Mouse (Mus musculus): ENCODE results near the gene Naa16.

Gene Naa16

DNA sequence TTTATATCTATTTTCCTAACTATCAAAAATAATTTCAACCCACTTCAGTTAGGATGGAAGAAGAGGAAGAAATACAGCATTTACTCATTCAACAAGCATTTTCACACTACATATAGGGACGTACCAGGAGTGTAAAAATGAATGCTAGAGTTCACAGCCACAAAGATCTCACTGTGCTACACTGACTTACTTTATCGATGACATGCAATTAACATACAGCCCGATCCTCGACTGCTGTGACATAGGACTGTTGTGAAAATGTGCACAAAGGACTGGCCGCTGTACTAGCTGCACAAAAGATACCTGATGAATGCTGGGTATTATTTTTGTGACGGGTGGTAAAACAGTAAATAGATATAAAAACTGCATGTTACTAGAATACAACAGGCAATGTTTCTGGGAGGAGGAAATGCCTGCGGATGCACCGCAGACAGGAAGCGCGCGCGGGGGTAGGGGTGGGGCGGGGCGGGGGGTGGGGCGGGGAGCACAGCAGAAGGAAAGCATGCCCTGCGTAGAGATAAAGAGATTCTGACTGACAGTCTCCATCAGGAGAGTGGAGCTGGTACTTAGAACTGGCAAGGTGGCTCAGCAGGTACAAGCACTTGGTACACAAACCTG, 59.5 kb downstream of the Naa16 start:
- DNase-seq (ENCODE audit: low spot score in 2 of 2), result peak; percentile 9 to 17

GRCm38 (mm10) chr14:79327033-79327432, 63.5 kb downstream of the Naa16 start:
- DNase-seq (ENCODE audit: low spot score in 2 of 2), result peak; percentile 26 to 49

- no peak for DNase-seq (ENCODE audit: low spot score in 2 of 2)
Observed at GRCm38 (mm10) chr14:79324112-79324840, 66.3 kb downstream of the Naa16 start.

DNA sequence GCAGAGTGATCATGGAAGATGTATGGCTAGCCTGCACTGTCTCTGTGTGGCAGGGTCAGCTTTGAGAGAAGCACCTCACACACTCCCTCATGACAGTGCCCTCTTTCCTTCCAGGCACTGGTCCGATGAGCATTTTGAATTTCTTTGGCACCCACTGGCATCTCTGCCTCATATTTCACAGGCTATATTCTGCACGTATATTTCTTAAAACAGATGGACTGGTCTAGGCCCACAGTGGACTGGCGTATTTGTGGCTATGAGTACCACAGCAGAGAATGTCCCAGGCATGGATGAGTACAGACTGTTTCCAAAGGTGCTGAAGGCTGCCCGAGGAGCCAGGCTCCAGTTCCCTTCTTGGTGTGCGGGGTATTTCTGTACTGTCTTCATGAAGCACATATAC, 68.7 kb downstream of the Naa16 start:
- DNase-seq (ENCODE audit: low spot score in 2 of 2), result no peak

- no peak for DNase-seq (ENCODE audit: low spot score in 2 of 2)
Observed at GRCm38 (mm10) chr14:79321152-79321551, 69.4 kb downstream of the Naa16 start.

DNA sequence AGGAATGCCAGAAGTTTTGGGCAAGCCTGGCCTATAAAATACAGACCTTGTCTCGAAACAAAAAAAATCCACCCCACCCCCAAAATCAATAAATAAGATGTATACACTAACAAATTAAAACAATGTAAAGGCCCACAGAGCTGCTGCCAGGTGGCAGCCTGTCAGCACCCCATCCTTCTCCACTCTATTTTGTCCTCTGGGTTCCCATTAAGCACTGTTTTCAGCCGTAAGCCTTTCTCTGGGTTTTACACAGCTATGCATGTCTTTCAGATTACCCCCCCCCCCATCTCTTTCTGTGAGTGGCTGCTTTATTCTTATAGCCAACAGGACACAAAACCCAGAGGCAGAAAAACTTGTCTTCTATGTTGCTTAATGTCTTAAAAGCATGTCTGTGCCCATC, 73.0 kb downstream of the Naa16 start:
- DNase-seq (ENCODE audit: low spot score in 2 of 2), result no peak

GRCm38 (mm10) chr14:79315877-79316276, 74.7 kb downstream of the Naa16 start:
- no peak for DNase-seq (ENCODE audit: low spot score in 2 of 2)

- no peak for DNase-seq (ENCODE audit: low spot score in 2 of 2)
Observed at GRCm38 (mm10) chr14:79314245-79315010, 76.2 kb downstream of the Naa16 start.

DNA sequence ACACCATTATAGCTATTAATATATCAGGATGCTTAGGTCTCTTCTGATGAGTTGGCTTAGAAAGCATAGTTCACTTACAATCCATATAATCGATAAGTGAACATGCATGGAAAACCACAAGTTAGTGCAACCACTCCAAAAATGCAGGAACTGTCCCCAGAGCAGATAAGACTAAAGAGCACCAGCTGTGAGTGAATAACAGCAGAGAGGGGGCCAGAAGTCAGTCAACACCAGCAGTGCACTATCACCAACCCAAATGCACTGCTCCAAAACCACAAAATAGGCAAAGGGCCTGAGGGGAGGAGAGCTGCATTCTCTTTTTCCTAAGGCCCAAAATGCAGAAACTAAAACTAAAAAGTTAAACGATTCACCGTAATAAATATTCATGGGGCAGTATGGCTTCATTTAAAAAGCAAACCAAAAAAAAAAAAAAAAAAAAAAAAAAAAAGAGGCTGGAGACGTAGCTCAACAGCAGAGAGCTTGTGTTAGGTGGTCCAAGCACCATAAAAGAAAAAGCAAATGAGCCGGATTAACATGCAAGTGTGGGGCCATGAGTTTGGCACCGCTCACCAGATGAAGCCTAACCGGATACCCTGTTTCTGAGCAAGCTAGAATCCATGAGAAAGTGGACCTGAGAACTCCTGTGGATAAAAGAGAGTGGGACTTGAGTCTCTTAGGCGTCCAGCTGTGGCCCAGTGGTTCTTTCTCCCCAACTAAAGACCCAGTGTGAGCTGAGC, 77.0 kb downstream of the Naa16 start:
- DNase-seq (ENCODE audit: low spot score in 2 of 2), result no peak

GRCm38 (mm10) chr14:79312719-79313118, 77.9 kb downstream of the Naa16 start:
- no peak for DNase-seq (ENCODE audit: low spot score in 2 of 2)

GRCm38 (mm10) chr14:79311918-79312454, 78.6 kb downstream of the Naa16 start:
- no peak for DNase-seq (ENCODE audit: low spot score in 2 of 2)

GRCm38 (mm10) chr14:79309115-79309514, 81.5 kb downstream of the Naa16 start:
- no peak for DNase-seq (ENCODE audit: low spot score in 2 of 2)

GRCm38 (mm10) chr14:79308364-79308763, 82.2 kb downstream of the Naa16 start:
- no peak for DNase-seq (ENCODE audit: low spot score in 2 of 2)

GRCm38 (mm10) chr14:79307908-79308307, 82.7 kb downstream of the Naa16 start:
- DNase-seq (ENCODE audit: low spot score in 2 of 2), result no peak

DNA sequence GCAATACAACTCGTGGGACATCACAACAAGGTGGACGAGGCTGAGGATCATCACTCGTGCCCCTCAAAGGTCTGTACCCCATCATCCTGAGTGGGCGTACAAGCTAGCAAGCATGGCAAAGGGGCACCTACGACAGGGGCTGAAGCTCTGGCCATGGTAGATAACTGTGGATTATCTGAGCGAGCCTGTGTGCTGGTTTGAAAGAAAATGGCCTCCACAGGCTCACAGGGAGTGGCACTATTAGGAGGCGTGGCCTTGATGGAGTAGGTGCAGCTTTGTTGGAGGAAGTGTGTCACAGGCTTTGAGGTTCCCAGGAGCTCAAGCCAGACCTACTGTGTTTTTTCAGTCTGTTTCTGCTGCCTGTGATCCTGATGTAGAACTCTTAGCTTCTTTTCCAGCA, 83.4 kb downstream of the Naa16 start:
- DNase-seq (ENCODE audit: low spot score in 2 of 2), result no peak

DNA sequence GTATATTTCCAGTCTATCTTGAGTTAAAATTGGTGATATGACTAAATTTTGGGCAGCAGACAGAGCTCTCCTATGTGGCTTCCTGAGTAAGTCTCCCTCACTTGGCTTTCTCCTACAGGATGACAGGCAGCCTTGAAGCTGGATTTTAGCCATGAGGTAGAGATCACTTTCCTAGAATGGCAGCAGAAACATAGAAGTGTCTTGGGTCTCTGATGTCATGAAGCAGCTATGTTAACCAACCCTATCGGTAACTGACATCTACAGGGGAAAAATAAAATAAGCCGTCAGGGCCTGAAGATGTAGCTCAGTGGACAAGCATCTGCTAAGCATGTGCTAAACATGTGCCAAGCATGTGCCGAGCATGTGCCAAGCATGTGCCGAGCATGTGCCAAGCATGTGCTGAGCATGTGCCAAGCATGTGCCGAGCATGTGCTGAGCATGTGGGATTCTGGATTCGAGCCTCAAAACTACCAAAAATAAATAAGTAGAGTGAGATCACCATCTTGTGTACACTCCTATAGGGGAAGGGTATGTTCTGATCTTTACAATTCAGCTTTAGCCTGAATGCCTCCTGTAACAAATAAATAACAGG, 85.6 kb downstream of the Naa16 start:
- no peak for DNase-seq (ENCODE audit: low spot score in 2 of 2)

GRCm38 (mm10) chr14:79303150-79303549, 87.4 kb downstream of the Naa16 start:
- DNase-seq (ENCODE audit: low spot score in 2 of 2), result peak; percentile 18 to 26

- DNase-seq (ENCODE audit: low spot score in 2 of 2), result peak; percentile 97 to 99
Observed at GRCm38 (mm10) chr14:79301466-79301875, 89.1 kb downstream of the Naa16 start, which contains the start of gene Rgcc. Gene Rgcc, minus strand, starts transcription at chr14:79301645.

DNA sequence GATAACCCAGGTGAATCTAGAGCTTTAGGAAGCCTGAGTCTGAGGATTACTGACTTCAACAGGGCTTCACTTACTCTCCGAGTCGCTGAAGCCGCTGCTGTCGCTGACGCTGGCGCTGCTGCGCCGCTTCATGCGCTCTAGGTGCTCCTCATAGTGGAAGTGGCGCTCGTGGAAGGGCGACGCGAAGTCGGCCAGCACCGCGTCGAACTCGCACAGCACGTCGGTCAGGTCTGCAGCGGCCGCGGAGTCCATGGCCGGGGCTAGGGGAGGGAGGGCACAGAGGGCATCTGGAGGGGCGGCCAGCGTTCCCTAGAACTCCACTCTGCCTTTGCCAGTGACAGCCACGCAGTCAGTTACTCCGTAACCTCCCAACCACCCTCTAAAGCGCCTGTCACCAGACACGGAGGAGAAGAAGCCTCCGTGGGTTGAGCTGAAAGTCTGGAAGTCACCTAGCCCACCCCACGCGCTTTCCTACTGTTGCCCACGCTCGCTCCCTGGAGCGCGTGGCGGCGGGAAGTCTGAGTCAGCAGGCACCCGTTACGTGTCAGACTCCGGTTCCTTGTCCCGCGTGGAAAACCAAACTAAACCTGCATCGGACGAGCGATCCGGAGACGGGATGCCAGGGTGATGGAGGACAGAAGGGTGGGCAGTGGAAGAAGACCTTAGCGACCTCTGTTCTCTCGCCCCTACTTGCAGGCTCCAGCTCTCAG, 89.8 kb downstream of the Naa16 start:
- DNase-seq (ENCODE audit: low spot score in 2 of 2), result peak in 1 of 2 experiments; percentile 27

DNA sequence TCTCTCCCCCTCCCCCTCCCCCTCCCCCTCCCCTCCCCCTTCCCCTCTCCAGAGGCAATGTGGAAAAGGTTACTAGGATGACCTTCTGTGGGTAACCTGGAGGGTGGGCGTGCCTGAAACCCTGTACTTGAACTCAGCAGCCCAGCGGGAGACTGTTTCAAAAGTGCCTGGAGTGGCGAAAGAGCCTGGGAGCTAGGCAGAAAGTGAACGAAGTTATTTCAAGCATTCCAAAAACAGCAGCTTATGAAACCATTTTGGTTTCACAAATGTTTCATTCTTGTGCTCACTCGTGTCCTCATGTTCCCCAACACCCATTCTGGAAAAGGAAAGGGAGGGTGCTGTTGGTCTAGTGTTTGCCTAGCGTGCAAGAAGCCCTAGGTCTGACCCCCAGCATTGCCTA, 90.8 kb downstream of the Naa16 start:
- no peak for DNase-seq (ENCODE audit: low spot score in 2 of 2)

DNA sequence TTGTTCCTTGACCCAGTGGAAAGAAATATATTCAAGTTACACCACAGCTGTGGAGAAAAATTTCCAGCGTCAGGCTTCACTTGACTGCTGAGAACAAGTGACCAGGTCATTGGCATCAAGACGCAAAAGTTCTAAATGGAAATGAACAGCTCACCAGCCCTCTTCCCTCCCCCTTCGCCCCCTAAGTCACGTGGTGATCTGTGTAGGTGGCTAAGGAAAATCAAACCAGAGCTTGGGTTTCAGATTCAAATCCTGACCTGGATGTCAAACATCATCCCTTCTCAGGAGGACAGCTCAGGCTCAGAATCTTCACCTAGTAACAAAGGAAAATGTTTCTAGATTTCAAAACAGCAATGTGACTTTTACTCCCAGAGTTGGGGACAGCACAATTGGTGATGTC, 91.3 kb downstream of the Naa16 start:
- no peak for DNase-seq (ENCODE audit: low spot score in 2 of 2)

Measured in natural killer cell, adult 2 months (primary cell).